Mouse (Mus musculus): ENCODE measurements around the gene Fkbp5.

Fkbp5 gene

GRCm38 (mm10) chr17:28500465-28500864 is 16.9 kb downstream of the Fkbp5 start:
- no peak for DNase-seq

- DNase-seq: no peak
Observed at GRCm38 (mm10) chr17:28499190-28499589, 18.1 kb downstream of the Fkbp5 start.

GRCm38 (mm10) chr17:28495832-28496231 is 21.5 kb downstream of the Fkbp5 start:
- DNase-seq: no peak

GRCm38 (mm10) chr17:28491035-28491770 is 26.1 kb downstream of the Fkbp5 start:
- no peak for DNase-seq

- no peak for DNase-seq
Observed at GRCm38 (mm10) chr17:28488258-28489013, 28.9 kb downstream of the Fkbp5 start.

- DNase-seq: peak; percentile 20
Observed at GRCm38 (mm10) chr17:28487584-28488257, 29.6 kb downstream of the Fkbp5 start.

- no peak for DNase-seq
Observed at GRCm38 (mm10) chr17:28486720-28487119, 30.6 kb downstream of the Fkbp5 start.

- DNase-seq: peak; percentile 97
Observed at GRCm38 (mm10) chr17:28485977-28486400, 31.3 kb downstream of the Fkbp5 start.

- DNase-seq: no peak
Observed at GRCm38 (mm10) chr17:28485446-28485948, 31.8 kb downstream of the Fkbp5 start.

- peak; percentile 21 for DNase-seq
Observed at GRCm38 (mm10) chr17:28484704-28485445, 32.5 kb downstream of the Fkbp5 start.

GRCm38 (mm10) chr17:28477421-28477820 is 39.9 kb downstream of the Fkbp5 start:
- DNase-seq: no peak

GRCm38 (mm10) chr17:28476441-28476840 is 40.9 kb downstream of the Fkbp5 start:
- no peak for DNase-seq

GRCm38 (mm10) chr17:28475593-28476325 is 41.6 kb downstream of the Fkbp5 start:
- DNase-seq: no peak

- no peak for DNase-seq
Observed at GRCm38 (mm10) chr17:28472696-28473095, 44.6 kb downstream of the Fkbp5 start.

- no peak for DNase-seq
Observed at GRCm38 (mm10) chr17:28470876-28471275, 46.5 kb downstream of the Fkbp5 start.

- no peak for DNase-seq
Observed at GRCm38 (mm10) chr17:28467749-28468148, 49.6 kb downstream of the Fkbp5 start.

- DNase-seq: no peak
Observed at GRCm38 (mm10) chr17:28465968-28466367, 51.4 kb downstream of the Fkbp5 start.

GRCm38 (mm10) chr17:28463701-28464443 is 53.5 kb downstream of the Fkbp5 start:
- DNase-seq: no peak

- DNase-seq: no peak
Observed at GRCm38 (mm10) chr17:28460388-28460787, 56.9 kb downstream of the Fkbp5 start.

GRCm38 (mm10) chr17:28455098-28455497 is 62.2 kb downstream of the Fkbp5 start:
- peak; percentile 18 for DNase-seq

GRCm38 (mm10) chr17:28452889-28453288 is 64.4 kb downstream of the Fkbp5 start:
- no peak for DNase-seq

Data from right cerebral cortex, adult 18-20 months (tissue).